Comparison of ENCODE assay signal across 9 mouse cellular contexts in the genomic region with DNA sequence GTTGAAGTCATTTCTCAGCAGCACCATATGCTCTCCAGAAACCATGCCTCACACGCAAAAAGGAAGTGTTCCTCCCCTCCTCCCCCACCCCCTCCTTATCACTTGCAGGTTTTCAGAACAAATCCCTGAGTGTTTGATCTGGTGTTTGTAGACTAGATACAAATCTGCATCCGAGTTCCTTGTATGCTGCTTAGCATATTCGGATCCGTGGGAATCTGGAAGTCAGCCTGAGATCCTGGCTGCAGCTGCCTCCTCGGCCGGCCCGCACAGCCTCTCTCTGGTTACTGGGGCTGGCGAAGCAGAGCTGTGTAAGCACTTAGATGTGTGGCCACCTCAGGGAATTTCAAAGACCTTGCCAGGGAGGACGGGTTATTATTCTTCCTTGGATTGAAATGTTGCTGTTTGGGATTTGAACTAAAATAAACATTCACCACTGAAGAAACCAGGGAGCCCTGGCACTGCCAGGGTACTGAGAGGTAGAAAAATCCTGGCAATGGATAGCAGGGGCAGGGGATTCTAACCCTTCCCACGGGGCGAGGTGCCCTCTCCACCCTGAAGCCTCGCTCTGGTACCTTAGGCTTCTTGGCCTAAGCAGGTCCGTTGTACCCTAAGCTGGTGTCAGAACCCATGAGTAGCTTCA.
DNase-seq lines count a peak whose midpoint lies in the region; ATAC-seq lines count a peak whose summit lies in the region.
"Had no signal": no experiment of that assay in that cellular context is flagged by ENCODE, and none has a peak within 500 bp of the region (broad histone marks: within the 10 kb centered on the region; RNA-seq: fewer than 3 reads in every experiment).

No protein-coding gene starts in this region.

- H3K4me2 ChIP-seq in forebrain, embryonic 13.5 days = peak overlapping the region; percentile 28; the same call in 1 of the 2 replicates
- no peak overlapping the region for H3K4me2 ChIP-seq in stomach, embryonic 14.5 days (replicated peaks; ENCODE audit: low read depth, low read length)

- H3K9me3 ChIP-seq in forebrain, embryonic 13.5 days (replicated peaks) = no peaks in the 10 kb centered on the region
- no peaks in the 10 kb centered on the region for H3K9me3 ChIP-seq in stomach, embryonic 14.5 days (ENCODE audit: control insufficient read depth, low read depth, low read length)

- 12% methylated on average over 13 of the region's 13 CpGs for WGBS in forebrain, embryonic 13.5 days
- 22% methylated on average over 13 of the region's 13 CpGs for WGBS in stomach, embryonic 14.5 days

- intact Hi-C loops in heart, postnatal 10 days (cut with DNase I) = no loop called here

- peak overlapping the region; percentile 87 for H3K27ac ChIP-seq in forebrain, embryonic 13.5 days
- H3K27ac ChIP-seq in stomach, embryonic 14.5 days (ENCODE audit: low read length) = no peak overlapping the region

- DNase-seq in ovary, postnatal 36 days (ENCODE audit: low spot score) = peak; percentile 28
- no peak for DNase-seq in ovary, adult 18-20 months (ENCODE audit: low spot score)
- peak; percentile 53 to 63 for DNase-seq in heart, postnatal 10 days
- peak; percentile 50 to 73 for DNase-seq in layer of hippocampus, adult 18-20 months (ENCODE audit: low spot score in 2 of 2)
- DNase-seq in lung, postnatal 36 days = peak; percentile 45
- DNase-seq in adrenal gland, postnatal 25 days = no peak

- no peak overlapping the region for H3K4me3 ChIP-seq in forebrain, embryonic 13.5 days
- H3K4me3 ChIP-seq in stomach, embryonic 14.5 days (ENCODE audit: low read depth, low read length) = no peak overlapping the region

- ATAC-seq in forebrain, embryonic 13.5 days = peak; percentile 80
- ATAC-seq in stomach, embryonic 14.5 days (ENCODE audit: insufficient number of reproducible peaks, insufficient read depth, low FRiP score, low read depth) = peak; percentile 53; the same call in 1 of the 2 replicates

- no peak overlapping the region for H3K9ac ChIP-seq in forebrain, embryonic 13.5 days
- no peak overlapping the region for H3K9ac ChIP-seq in stomach, embryonic 14.5 days (replicated peaks; ENCODE audit: low read depth, low read length)

- H3K27me3 ChIP-seq in forebrain, embryonic 13.5 days = no peaks in the 10 kb centered on the region
- no peaks in the 10 kb centered on the region for H3K27me3 ChIP-seq in stomach, embryonic 14.5 days (ENCODE audit: control insufficient read depth, insufficient read depth, low read length)

- H3K4me1 ChIP-seq in forebrain, embryonic 13.5 days = peaks cover 45% of the 10 kb centered on the region
- H3K4me1 ChIP-seq in stomach, embryonic 14.5 days (ENCODE audit: control insufficient read depth, insufficient read depth, low read length) = peaks cover 15% of the 10 kb centered on the region

- no peaks in the 10 kb centered on the region for H3K36me3 ChIP-seq in forebrain, embryonic 13.5 days (ENCODE audit: poor library complexity, severe bottlenecking)
- H3K36me3 ChIP-seq in stomach, embryonic 14.5 days (ENCODE audit: control insufficient read depth, insufficient read depth, low read length) = no peaks in the 10 kb centered on the region
- H3K36me3 ChIP-seq: G1E had no signal

Comparison
In these comparisons a context has a peak if more than half of its experiments do, and no peak if none do; other contexts are left out.
1. DNase-seq: peak in ovary, postnatal 36 days (single experiment), heart, postnatal 10 days (2 of 2), layer of hippocampus, adult 18-20 months (2 of 2) and lung, postnatal 36 days (single experiment); none in ovary, adult 18-20 months (single experiment) and adrenal gland, postnatal 25 days (single experiment).